Mouse (Mus musculus): Measurements from ENCODE around the gene Reln.
A peak's percentile ranks its signal among the peaks of the same experiment; 100 is the strongest.

Reln gene

DNA sequence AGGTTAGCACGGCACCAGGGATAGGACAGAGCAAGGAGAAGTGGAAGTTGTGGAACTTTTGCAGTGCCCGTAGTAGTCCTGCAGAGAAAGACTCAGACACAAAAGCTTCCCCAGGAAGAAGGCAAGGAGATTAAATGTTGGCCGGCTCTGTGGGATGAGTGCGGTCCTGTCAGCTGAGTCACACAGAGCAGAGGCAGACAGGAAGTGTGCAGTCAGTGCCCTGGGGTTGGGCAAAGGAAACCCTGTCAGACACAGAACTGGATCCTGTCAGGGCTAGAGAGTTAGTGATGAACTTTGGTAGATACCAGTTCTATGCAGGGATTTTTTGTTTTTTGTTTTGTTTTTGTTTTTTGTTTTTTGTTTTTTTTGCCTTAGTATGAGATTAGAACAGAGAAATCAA lies 120.0 kb downstream of the Reln start:
- no peak for DNase-seq (ENCODE audit: low spot score in 2 of 2)

DNA sequence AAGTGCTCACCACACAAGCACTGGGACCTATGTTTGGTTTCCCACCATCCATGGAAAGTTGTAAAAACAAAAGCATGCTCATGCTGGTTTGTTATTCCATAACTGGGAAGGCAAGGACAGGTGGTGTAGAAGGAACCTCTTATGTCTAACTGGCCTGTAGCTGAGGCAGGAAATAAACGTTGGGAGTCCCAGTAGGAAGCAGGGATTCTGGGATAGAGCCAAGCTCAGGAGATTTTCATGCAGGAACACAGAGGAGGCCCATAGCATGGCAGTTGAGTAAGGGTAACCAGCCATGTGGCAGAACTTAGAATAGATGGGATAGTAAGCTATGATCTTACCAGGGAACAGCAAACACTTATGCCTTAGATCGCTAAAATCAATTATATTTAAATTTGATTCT lies 120.6 kb downstream of the Reln start:
- DNase-seq (ENCODE audit: low spot score in 2 of 2), result no peak

DNA sequence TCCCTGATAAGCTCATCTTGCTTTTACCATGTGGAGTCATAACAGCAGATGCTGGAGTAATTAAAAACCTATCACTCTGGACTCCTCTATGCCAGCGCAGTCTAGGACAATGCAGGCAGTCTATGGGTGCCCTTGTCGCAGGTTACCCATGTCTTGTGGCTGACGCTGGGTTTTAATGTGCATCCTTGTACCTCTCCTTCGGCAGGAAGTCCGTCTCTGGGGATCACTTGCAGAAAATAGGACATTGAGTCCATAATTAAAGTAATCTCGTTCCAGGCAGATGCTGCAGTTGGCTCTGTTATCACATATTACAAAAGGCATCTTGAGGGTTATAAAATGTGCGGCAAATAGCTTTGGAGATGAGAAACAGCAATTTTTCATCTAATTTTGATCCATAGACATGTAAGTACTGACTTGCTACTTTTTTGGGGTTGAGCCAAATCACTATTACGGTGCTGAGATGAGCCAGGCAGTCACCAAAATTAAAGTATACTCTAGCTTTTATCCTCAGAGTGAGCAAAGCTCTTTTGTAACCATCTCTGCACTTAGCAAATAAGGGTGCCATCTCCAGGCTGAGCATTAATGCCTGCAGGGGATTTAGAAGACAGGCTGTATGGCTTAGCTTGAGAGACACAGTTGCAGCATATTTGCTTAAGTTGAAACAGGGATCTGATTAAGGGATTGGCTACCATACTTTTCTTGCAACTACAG lies 136.0 kb downstream of the Reln start:
- no peak for DNase-seq (ENCODE audit: low spot score in 2 of 2)

DNA sequence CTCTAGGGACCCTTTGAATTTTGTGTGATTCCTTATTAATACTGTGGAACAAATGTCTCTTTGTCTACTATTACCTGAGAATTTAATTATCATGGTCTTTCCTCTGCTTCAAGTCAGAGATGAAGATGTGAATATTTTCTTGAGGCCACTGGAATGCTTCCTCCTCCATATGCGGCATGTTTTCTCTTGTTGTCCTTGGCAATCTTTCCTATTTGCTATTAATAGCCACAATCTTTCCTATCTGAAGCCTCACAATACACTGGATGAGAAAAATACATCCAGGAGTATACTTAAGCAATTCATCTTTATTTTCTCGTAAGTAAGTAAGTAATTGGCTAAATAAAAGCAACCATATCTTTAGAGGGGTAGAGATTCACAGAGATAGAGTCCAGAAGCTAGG lies 146.6 kb downstream of the Reln start:
- DNase-seq (ENCODE audit: low spot score in 2 of 2), result no peak

DNA sequence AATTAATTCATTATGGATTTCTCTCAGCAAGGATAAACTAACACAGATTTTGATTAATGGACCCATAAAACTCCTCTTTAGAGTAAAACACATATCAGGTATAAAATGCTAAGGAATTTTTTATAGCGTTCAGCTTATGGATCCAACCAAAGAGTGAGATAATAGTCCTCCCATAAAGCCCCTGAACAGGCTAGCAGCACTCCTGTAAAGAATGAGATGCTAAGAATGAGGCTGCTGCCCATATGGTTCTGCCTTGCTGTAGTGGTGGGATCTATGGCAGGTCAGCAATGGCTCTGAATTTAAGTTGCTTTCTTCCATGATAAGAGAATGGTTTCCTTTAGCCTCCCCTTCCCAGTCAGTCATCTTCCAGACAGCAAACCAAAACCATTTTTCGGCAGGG lies 147.6 kb downstream of the Reln start:
- DNase-seq (ENCODE audit: low spot score in 2 of 2), result no peak

DNA sequence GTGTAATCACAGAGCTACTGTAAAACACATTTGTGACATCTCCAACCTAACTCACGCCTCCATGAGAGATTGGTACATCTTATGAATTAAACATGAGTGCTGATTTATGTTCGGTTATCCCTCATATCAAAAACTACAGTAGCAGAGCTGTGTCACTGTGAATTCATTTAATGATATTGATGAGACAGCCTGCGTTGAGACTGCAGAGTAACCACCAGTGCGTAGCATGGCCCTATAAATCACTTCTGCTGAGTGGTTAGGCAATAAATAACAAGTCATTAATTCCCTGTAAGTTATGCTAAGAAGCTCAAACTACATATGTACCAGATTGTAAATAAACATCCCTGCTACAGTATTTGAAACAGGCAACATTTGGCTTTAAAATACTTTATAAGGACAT lies 148.0 kb downstream of the Reln start:
- DNase-seq (ENCODE audit: low spot score in 2 of 2), result no peak

DNA sequence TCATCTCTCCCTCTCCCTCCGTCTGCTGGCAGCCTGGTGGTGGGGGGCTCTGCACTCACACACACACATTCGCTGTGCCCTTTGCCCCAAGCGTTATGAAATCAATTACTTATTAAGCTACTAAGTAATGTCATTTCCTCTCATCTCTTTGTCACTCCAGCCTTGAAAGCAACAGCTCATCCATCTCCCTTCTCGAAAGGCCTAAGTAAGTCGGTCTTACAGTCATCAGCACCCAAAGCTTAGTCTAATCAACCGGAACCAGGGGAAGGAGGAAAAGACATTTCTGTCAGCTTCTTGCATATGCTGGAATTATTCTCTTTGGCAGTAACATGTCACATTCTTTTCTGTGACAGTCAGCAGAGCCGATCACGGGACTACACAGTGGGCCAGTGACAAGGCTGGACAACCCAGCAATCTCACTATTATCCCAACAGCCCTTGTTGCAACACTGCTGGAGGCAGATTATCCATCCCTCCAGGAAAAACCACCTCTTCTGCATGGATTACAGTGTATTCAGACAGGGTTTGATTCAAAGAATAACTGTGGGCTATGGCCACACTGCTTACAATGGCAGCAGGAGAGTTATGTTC lies 149.1 kb downstream of the Reln start:
- DNase-seq (ENCODE audit: low spot score in 2 of 2), result no peak

DNA sequence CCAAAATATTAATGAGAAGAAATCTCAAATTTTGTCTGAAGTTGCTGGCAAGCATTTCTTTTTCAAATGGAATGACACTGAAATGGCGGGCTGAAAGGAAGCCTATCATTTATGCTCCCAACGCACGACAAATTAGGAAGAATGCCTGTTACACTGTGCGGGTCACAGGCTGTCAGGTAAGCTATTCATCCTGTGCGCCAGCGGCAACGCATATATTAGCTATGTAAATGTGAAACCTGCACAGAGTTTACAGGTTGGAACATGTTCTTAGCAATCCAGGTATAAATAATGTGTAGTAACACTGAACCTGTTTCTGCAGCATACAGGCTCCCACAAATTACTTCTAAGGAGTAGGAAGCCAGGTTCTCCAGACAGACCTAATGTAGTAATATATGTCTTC lies 152.7 kb downstream of the Reln start:
- DNase-seq (ENCODE audit: low spot score in 2 of 2), result no peak

DNA sequence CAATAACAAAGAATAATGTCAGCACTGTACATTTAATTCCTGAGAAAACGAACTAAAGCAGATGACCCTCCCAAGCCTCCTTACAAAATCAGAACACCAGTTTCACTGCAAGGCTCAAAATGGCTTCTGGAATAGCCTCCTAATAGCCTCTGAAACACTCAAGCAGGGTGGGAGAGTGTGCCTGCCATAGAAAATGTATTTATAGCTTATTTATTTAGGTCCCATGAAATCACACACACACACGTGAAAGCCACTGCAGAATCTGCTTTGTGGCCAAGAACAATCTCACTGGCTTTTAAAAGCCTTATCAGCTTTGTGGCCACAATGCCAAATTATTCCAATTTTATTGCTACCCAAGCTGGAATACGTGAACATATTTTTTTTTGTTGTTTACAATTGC lies 154.2 kb downstream of the Reln start:
- DNase-seq (ENCODE audit: low spot score in 2 of 2), result no peak

DNA sequence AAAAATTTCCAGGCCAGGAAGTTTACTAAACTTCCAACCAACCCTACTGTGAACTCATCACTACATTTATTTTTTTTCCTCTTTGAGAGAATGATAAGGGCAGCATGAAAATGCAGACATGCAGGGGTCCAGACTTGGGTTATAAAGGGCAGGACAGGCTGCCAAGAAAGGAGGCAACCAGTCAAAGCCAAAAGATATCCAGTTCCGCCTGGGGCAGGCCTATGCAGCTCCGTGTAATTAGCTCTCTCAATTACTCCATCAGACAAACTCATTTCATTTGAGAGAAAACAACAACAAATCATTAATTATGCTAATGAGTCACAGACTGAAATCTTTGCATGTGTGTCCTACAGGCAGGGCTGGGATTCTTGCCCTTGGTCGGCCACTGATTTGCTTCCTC lies 156.9 kb downstream of the Reln start:
- no peak for DNase-seq (ENCODE audit: low spot score in 2 of 2)

DNA sequence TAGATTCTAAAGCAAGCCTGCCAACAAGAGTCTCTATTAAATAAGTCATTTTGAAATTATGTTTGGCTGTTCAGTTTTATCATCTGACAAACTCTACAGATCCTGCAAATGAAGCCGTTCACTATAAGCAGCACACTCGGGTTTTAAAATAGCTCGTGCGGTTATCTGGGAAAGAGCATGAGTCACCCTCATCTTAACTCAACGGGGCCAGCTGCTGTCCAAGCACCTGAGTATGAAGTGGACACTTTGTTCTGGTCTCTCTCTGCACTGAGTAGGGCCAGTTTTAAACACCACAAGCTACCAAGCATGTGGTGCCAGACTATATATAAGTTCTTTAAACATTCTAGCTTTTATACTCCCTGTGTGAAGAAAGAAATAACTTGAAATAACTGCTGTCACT lies 168.0 kb downstream of the Reln start:
- DNase-seq (ENCODE audit: low spot score in 2 of 2), result peak; percentile 1

DNA sequence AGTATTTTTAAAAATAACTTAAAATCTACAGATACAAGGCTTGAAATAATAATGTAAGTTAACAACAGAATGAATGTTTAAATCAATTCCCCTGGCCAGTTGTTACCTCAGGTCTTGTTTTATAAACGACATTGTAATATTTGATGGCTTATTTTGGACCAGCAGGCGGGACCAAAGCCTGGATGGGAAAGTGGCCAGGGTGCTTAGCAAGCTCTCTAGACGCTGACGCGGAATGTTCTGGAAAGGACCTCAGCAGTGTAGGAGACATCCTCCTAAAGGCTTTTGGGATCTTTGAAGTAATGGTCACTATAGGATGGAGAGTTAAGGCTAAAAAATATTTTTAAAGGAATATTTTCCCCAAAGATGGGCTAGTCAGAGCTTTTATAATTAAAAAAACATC lies 173.2 kb downstream of the Reln start:
- no peak for DNase-seq (ENCODE audit: low spot score in 2 of 2)

DNA sequence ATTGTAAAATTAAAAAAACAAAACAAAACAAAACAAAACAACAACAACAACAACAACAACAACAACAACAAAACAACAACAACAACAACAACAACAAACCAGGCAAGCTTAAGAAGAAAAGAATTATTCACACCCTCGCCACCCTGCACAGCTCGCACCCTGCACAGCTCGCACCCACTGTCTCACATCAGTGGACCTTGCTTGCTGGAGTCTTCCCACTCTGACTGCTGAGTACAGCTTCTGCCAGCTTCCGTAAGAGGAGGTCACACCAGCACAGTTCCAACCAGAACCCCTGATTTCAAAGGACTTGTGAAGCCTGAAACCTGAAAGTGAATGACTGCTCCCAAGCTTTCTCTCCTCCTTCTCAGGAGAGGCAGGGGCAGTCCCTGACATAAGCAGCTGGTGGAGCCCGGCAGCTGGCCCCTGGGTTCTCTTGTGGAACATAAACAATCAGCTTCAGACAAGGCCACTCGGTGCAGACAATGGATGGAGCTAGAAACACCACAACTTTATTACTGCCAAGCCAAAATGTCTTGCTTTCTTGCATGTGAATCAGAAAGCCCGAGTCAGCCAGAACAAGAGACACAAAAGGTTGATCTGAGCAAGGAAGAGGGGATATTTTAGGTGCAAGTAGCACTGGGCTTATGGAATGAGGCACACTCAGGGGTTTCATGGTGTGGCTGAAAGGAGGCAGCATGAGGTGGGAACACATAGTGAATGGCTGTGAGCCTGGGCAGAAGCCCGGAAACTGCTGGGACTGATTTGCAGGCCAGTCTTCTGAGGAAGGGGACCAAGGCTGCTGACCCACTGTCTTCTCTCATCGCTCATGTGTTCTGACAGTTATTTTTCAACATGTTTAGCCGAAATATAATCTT lies 180.2 kb downstream of the Reln start:
- no peak for DNase-seq (ENCODE audit: low spot score in 2 of 2)

DNA sequence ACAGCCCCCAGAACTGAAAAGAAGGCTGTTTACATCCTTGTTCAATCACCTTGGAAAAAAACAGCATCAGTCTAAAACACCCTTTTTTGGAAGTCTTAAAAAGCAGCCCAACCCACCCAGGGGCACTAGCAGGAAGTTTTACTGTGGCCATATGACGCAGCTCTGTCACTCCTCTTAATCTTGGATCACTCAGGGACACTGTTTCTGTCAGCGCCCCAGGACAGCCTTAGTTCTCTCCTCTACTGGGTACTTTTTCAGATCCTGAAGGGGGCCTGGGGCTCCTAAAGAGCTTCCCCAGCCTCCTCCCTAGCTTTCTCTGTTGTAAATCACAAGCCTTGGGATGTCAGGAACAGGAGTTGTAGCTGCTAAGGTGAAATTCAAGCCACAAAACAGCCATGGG lies 183.6 kb downstream of the Reln start:
- no peak for DNase-seq (ENCODE audit: low spot score in 2 of 2)

DNA sequence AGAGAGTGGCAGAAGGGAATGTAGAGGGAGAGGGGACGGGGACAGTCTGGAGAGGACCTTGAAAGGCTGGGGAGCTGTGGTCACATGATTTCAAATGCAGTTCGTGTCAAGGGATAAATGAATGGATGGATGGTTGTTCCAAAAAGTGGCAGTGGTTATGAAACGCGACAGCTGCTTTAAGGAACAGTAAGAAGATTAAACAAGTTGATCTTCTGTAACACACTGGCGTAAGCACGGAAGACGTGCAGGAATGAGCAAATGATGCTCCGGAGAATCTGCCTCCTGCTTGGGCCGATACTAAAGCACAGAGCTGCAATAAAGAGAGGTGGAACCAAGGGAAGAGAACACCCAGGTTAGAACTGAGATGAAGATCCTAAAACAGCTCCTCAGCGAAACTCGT lies 185.7 kb downstream of the Reln start:
- DNase-seq (ENCODE audit: low spot score in 2 of 2), result no peak

DNA sequence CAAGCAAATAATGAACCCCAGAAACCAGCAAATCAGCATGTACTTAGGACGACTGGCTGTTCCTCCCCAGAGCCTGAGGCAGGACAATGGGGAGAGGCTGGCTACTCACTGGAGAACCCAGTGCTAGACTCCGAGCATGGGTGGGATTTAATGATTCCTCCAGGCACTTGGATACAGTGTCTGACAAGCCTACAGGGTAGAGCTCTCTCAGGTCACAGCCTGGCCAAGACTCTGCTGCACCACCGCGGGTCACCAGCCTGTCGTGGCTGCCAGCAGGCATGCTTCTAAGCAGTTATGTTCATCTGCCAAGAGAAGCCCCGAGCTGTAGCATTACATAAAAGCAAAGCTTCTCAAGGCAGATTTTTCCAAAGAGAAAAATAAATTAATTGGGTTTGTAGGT lies 190.9 kb downstream of the Reln start:
- no peak for DNase-seq (ENCODE audit: low spot score in 2 of 2)

DNA sequence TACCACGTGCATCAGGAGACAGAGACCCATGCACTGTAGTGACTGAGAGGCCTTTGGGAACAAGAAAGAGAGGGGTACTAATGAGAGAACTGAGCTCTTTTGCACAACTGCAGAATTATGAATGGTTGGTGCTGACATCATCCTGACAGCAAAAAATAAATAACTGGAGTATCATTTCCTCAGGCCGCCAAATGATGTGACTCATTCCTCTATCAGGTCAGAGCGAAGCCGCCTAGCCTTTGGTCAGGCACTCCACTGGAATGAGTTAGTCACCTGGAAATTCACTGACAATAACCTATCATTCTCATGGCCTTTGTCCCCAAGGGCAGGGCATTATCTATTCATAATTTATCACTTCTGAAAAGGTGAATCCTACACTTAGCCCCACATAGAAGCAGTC lies 202.7 kb downstream of the Reln start:
- DNase-seq (ENCODE audit: low spot score in 2 of 2), result no peak

DNA sequence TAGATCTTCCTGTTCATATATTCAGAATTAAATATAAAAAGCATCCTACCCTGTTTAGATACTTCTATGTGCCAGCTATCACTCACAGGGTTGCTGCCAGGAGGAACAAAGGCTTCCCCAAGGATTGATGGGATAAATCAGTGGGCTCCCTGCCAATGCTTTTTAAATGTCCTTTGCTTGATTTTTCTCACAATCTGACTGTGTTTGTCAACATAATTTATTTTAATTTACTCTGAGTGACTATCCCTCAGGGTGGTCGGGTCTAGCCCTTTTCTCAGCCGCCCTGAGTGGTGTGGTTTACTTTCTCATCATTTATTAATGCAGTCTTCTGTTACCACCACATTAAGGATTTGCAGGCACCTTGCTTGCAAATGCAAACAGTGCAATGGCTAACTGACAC lies 205.5 kb downstream of the Reln start:
- no peak for DNase-seq (ENCODE audit: low spot score in 2 of 2)

DNA sequence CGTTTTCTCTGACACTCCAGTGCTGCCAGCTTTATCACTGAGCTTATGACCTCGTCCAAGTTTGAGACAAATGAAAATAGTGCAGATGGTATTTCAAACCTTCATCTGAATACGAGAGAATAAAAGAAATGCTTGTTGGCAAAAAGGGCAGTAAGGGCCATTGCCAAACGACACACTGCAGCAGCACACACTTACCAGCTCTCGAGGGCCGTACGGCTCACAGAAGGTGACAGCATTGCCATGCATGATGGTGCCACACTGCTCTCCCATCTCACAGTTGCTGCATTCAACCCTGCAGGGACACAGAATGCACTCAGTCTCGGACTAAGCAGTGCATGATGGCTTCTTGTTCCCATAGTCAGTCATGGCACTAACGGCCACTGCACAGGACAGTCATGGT lies 210.1 kb downstream of the Reln start:
- DNase-seq (ENCODE audit: low spot score in 2 of 2), result no peak

DNA sequence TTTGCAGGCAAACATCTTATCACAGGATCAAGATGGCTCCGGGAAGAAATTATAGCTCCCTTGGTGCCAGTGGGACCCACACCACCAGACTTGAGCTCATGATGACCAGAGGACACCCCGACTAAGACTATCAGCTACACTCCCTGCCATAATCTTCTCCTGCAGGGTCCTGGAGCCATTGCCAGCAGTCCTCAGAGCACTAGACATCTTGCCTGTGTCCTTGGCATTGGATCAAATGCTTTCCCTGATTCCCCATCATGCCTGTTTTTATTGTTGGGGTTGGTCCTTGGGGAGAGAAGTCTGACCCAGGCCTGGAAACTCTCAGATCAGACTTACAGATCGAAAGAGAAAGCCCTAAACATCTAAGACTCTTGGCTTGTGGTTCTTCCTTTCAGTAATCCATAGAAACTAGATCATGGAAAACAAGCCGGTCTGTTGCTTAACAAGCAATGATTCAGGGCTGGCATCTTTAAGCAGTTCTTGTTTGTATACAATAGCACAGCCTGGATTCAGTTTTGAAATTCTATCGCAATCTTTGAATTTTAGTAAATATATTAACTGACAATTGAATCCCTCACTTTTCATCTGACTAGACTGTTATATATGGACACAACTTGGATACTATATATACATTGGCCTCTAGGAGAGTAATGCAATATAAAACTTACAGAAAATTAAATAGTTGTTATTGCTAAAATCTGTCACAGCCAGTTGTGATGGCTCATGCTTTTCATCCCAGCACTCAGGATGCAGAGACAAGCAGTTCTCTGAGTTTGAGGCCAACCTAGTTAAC lies 212.6 kb downstream of the Reln start:
- DNase-seq (ENCODE audit: low spot score in 2 of 2), result no peak

DNA sequence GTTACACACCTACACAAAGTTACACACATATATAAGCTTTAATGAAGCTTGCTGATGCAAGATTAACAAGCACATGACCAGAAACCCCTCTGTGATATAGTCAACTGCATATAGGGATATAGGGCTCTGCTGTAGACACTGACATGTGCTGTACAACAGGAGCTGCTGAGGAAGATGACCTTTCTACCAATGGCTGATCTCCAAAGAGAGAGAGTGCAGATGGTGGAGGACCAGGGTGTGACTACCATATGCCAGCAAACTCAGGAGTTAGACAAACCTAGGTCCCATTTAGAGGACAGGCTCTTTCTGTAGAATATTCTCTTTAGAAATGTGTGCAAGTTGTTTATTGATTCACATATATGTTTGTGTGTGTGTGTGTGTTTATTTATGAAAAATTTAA lies 216.9 kb downstream of the Reln start:
- DNase-seq (ENCODE audit: low spot score in 2 of 2), result no peak

DNA sequence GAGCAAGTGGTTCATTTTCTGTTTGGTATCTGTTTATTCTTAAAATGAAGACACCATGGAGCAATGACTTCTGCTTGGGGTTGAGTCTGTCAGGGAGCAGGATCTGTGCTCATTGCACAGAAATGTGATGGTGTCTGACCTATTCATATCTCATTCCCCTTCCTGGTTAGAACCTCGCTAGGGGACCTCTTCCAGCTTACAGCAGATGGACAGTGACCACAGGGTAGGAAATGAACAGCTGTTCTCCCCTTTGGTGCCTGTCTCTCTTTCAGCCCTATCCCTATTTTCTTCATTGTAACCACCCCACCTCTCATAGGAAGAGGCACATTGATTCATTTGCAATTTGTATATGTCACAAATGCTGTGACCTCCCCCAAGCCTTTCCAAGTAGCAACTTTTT lies 225.2 kb downstream of the Reln start:
- DNase-seq (ENCODE audit: low spot score in 2 of 2), result no peak

All from heart, adult 9 months (tissue).